Mouse (Mus musculus): Measurements from ENCODE around the gene Fcgrt. TPM values are rescaled to one million over a fixed set of nuclear protein-coding genes. Genes with fewer than 3 reads are reported as not detected.

Fcgrt gene
- polyA plus RNA-seq, 1 experiment from 2014 or later: 56.4 TPM

- Histone ChIP-seq H3K4me1 (ENCODE audit: insufficient read depth) (no peaks in the 10 kb centered on the region), H3K9ac (no peak overlapping the region), H3K4me2 (no peak overlapping the region), H3K27me3 (ENCODE audit: insufficient read depth, low read length) (peaks cover 4% of the 10 kb centered on the region; the same call in 1 of the 2 replicates), H3K4me3 (ENCODE audit: low read depth, low read length) (no peak overlapping the region), H3K36me3 (ENCODE audit: insufficient read depth) (peaks cover 12% of the 10 kb centered on the region; the same call in 1 of the 2 replicates), H3K9me3 (ENCODE audit: low read depth, low read length) (no peaks in the 10 kb centered on the region), H3K27ac (ENCODE audit: low read depth) (no peak overlapping the region)
- WGBS: 67% methylated on average over 12 of the region's 12 CpGs
- TF ChIP-seq CTCF (IDR thresholded peaks at IDR 0.05; ENCODE audit: low read depth): no peak
- DNase-seq (no peak), ATAC-seq (ENCODE audit: insufficient read depth) (no peak)
Observed at GRCm38 (mm10) chr7:45137171-45138006, 33.7 kb upstream of the Fcgrt start.

- no peaks in the 10 kb centered on the region for H3K9me3 ChIP-seq (ENCODE audit: low read depth, low read length)
- H3K36me3 ChIP-seq (ENCODE audit: insufficient read depth): no peaks in the 10 kb centered on the region
- DNase-seq (peak; percentile 96), ATAC-seq (ENCODE audit: insufficient read depth) (peak; percentile 83)
- peak; percentile 98 for TF ChIP-seq CTCF (IDR thresholded peaks at IDR 0.05; ENCODE audit: low read depth)
- peak within 1 kb of the TSS; percentile 83 for H3K4me2 ChIP-seq
- H3K4me1 ChIP-seq (ENCODE audit: insufficient read depth): no peaks in the 10 kb centered on the region
- peak within 1 kb of the TSS; percentile 45 for H3K9ac ChIP-seq
- H3K4me3 ChIP-seq (ENCODE audit: low read depth, low read length): peak within 1 kb of the TSS; percentile 42
- H3K27ac ChIP-seq (ENCODE audit: low read depth): no peak within 1 kb of the TSS
- peaks cover 4% of the 10 kb centered on the region; the same call in 1 of the 2 replicates for H3K27me3 ChIP-seq (ENCODE audit: insufficient read depth, low read length)
- WGBS: 1% methylated on average over 29 of the region's 29 CpGs
Observed at GRCm38 (mm10) chr7:45135993-45136567, 32.4 kb upstream of the Fcgrt start, which contains the start of the genes Gm45713 and Flt3l. Gm45713 (minus strand) TSS chr7:45136231. Flt3l (minus strand) TSS chr7:45136432.

- Histone ChIP-seq H3K4me3 (ENCODE audit: low read depth, low read length) (peak overlapping the region; percentile 42), H3K27me3 (ENCODE audit: insufficient read depth, low read length) (peaks cover 4% of the 10 kb centered on the region; the same call in 1 of the 2 replicates), H3K27ac (ENCODE audit: low read depth) (no peak overlapping the region), H3K36me3 (ENCODE audit: insufficient read depth) (no peaks in the 10 kb centered on the region), H3K4me1 (ENCODE audit: insufficient read depth) (no peaks in the 10 kb centered on the region), H3K4me2 (peak overlapping the region; percentile 83), H3K9me3 (ENCODE audit: low read depth, low read length) (no peaks in the 10 kb centered on the region), H3K9ac (no peak overlapping the region)
- ATAC-seq (ENCODE audit: insufficient read depth) (no peak), DNase-seq (no peak)
- TF ChIP-seq CTCF (IDR thresholded peaks at IDR 0.05; ENCODE audit: low read depth): no peak
- WGBS: 57% methylated on average over 3 of the region's 3 CpGs
Observed at GRCm38 (mm10) chr7:45135370-45135769, 31.7 kb upstream of the Fcgrt start.

GRCm38 (mm10) chr7:45134544-45135026, 30.9 kb upstream of the Fcgrt start:
- H3K27me3 ChIP-seq (ENCODE audit: insufficient read depth, low read length): peaks cover 4% of the 10 kb centered on the region; the same call in 1 of the 2 replicates
- H3K27ac ChIP-seq (ENCODE audit: low read depth): no peak overlapping the region
- DNase-seq (peak; percentile 72), ATAC-seq (ENCODE audit: insufficient read depth) (peak; percentile 11; the same call in 1 of the 2 replicates)
- WGBS: 8% methylated on average over 12 of the region's 12 CpGs
- no peak for TF ChIP-seq CTCF (IDR thresholded peaks at IDR 0.05; ENCODE audit: low read depth)
- H3K36me3 ChIP-seq (ENCODE audit: insufficient read depth): no peaks in the 10 kb centered on the region
- 0 out of 2 replicates have a peak, but pooled peaks cover 3% of the 10 kb centered on the region for H3K4me1 ChIP-seq (ENCODE audit: insufficient read depth)
- peak overlapping the region; percentile 83; the same call in 1 of the 2 replicates for H3K4me2 ChIP-seq
- H3K4me3 ChIP-seq (ENCODE audit: low read depth, low read length): no peak overlapping the region; the same call in 1 of the 2 replicates
- no peak overlapping the region for H3K9ac ChIP-seq
- no peaks in the 10 kb centered on the region for H3K9me3 ChIP-seq (ENCODE audit: low read depth, low read length)

GRCm38 (mm10) chr7:45133446-45134159, 30.0 kb upstream of the Fcgrt start:
- peak; percentile 25 for TF ChIP-seq CTCF (IDR thresholded peaks at IDR 0.05; ENCODE audit: low read depth)
- ATAC-seq (ENCODE audit: insufficient read depth): no peak
- no peak overlapping the region for H3K4me2 ChIP-seq
- no peaks in the 10 kb centered on the region for H3K9me3 ChIP-seq (ENCODE audit: low read depth, low read length)
- DNase-seq: no peak
- H3K4me1 ChIP-seq (ENCODE audit: insufficient read depth): 0 out of 2 replicates have a peak, but pooled peaks cover 4% of the 10 kb centered on the region
- H3K4me3 ChIP-seq (ENCODE audit: low read depth, low read length): no peak overlapping the region
- H3K27ac ChIP-seq (ENCODE audit: low read depth): no peak overlapping the region
- peaks cover 4% of the 10 kb centered on the region; the same call in 1 of the 2 replicates for H3K27me3 ChIP-seq (ENCODE audit: insufficient read depth, low read length)
- H3K36me3 ChIP-seq (ENCODE audit: insufficient read depth): no peaks in the 10 kb centered on the region
- H3K9ac ChIP-seq: no peak overlapping the region
- 74% methylated on average over 8 of the region's 8 CpGs for WGBS

GRCm38 (mm10) chr7:45131850-45132249, 28.2 kb upstream of the Fcgrt start:
- DNase-seq: no peak
- no peak for TF ChIP-seq CTCF (IDR thresholded peaks at IDR 0.05; ENCODE audit: low read depth)
- Histone ChIP-seq H3K27ac (ENCODE audit: low read depth) (no peak overlapping the region), H3K9me3 (ENCODE audit: low read depth, low read length) (no peaks in the 10 kb centered on the region), H3K9ac (no peak overlapping the region), H3K36me3 (ENCODE audit: insufficient read depth) (peaks cover 12% of the 10 kb centered on the region), H3K4me3 (ENCODE audit: low read depth, low read length) (no peak overlapping the region), H3K27me3 (ENCODE audit: insufficient read depth, low read length) (peaks cover 4% of the 10 kb centered on the region; the same call in 1 of the 2 replicates), H3K4me2 (no peak overlapping the region), H3K4me1 (ENCODE audit: insufficient read depth) (peaks cover 7% of the 10 kb centered on the region; the same call in 1 of the 2 replicates)
- WGBS: 55% methylated on average over 11 of the region's 11 CpGs
- no peak for ATAC-seq (ENCODE audit: insufficient read depth)
